Mouse (Mus musculus) C2C12 (cell line): ENCODE results near the gene 4930404N11Rik.

Source experiments
- CTCF ChIP-seq: IDR thresholded peaks from one replicate; pipeline ENCODE4 v1.5.1; 2011; ENCODE audit not compliant: control insufficient read depth, insufficient read depth, insufficient read length
- MYOD1 ChIP-seq: IDR thresholded peaks from one replicate; pipeline ENCODE4 v1.6.1; 2011; ENCODE audit warnings: low read depth; ENCODE audit not compliant: control insufficient read depth, insufficient read length
- USF1 ChIP-seq: IDR thresholded peaks from one replicate; pipeline ENCODE4 v1.6.1; 2011; ENCODE audit warnings: low read depth, mild to moderate bottlenecking, control low read depth, moderate library complexity

- TF ChIP-seq MYOD1 = no peak
- TF ChIP-seq CTCF = no peak
- no peak for TF ChIP-seq USF1
These were observed 10.1 kb downstream of the 4930404N11Rik start for GRCm38 (mm10) chr10:81355533-81355932.
